Mouse (Mus musculus) myocyte (in vitro differentiated cells): ENCODE measurements around the gene Gm17428. TPM values are rescaled to one million over a fixed set of nuclear protein-coding genes. Genes with fewer than 3 reads are reported as not detected.

Source experiments
- H3K27me3 ChIP-seq: one replicate; pipeline ENCODE4 v1.6.1; 2011; ENCODE audit not compliant: control insufficient read depth, insufficient read depth, insufficient read length
- H3K36me3 ChIP-seq: one replicate; pipeline ENCODE4 v1.6.1; 2011; ENCODE audit not compliant: control insufficient read depth, insufficient read depth
- H3K4me2 ChIP-seq: one replicate; pipeline ENCODE4 v1.6.1; 2011; ENCODE audit warnings: low read depth, control low read depth
- H3K4me3 ChIP-seq: one replicate; pipeline ENCODE4 v1.5.1; 2011; ENCODE audit warnings: mild to moderate bottlenecking, control low read depth, moderate library complexity
- H3K79me2 ChIP-seq: one replicate; pipeline ENCODE4 v1.6.1; 2011; ENCODE audit not compliant: control insufficient read depth, insufficient read depth
- H3ac ChIP-seq: one replicate; pipeline ENCODE4 v1.6.1; 2011; ENCODE audit not compliant: control insufficient read depth, insufficient read length
- CEBPB ChIP-seq: IDR thresholded peaks from 2 replicates; pipeline ENCODE4 v1.6.1; 2011; ENCODE audit warnings: mild to moderate bottlenecking, moderate library complexity; ENCODE audit not compliant: poor library complexity, insufficient read depth, severe bottlenecking
- E2F4 ChIP-seq: IDR thresholded peaks from one replicate; pipeline ENCODE4 v1.6.1; 2011; ENCODE audit warnings: mild to moderate bottlenecking, control low read depth, moderate library complexity; ENCODE audit not compliant: insufficient read depth
- MAX ChIP-seq: IDR thresholded peaks from one replicate; pipeline ENCODE4 v1.6.1; 2011; ENCODE audit warnings: low read depth, mild to moderate bottlenecking, control low read depth
- MYOD1 ChIP-seq, 3 experiments: IDR thresholded peaks; one replicate each; pipeline ENCODE4 v1.6.1; 2011; ENCODE audit warnings: control low read depth in 2 of 3, low read depth in 2 of 3, mild to moderate bottlenecking in 2 of 3, moderate library complexity in 1 of 3; ENCODE audit not compliant: insufficient read length in 2 of 3, control insufficient read depth in 1 of 3
- MYOG ChIP-seq, 3 experiments: IDR thresholded peaks; one replicate each; pipeline ENCODE4 v1.6.1; 2011; ENCODE audit warnings: control low read depth in 2 of 3, low read depth in 2 of 3, mild to moderate bottlenecking in 2 of 3; ENCODE audit not compliant: insufficient read length in 2 of 3, control insufficient read depth in 1 of 3, insufficient read depth in 1 of 3
- POLR2A ChIP-seq: IDR thresholded peaks from one replicate; pipeline ENCODE4 v1.6.1; 2011; ENCODE audit warnings: low read depth, mild to moderate bottlenecking, control low read depth, moderate library complexity; ENCODE audit not compliant: insufficient read length
- POLR2AphosphoS2 ChIP-seq: IDR thresholded peaks from one replicate; pipeline ENCODE4 v1.6.1; 2011; ENCODE audit warnings: low read depth, control low read depth; ENCODE audit not compliant: insufficient read length
- REST ChIP-seq: IDR thresholded peaks from one replicate; pipeline ENCODE4 v1.6.1; 2011; ENCODE audit warnings: mild to moderate bottlenecking, control low read depth, moderate library complexity; ENCODE audit not compliant: insufficient read depth, insufficient read length
- SRF ChIP-seq: IDR thresholded peaks from one replicate; pipeline ENCODE4 v1.6.1; 2011; ENCODE audit warnings: low read depth; ENCODE audit not compliant: control insufficient read depth, insufficient read length
- TCF12 ChIP-seq: IDR thresholded peaks from one replicate; pipeline ENCODE4 v1.6.1; 2011; ENCODE audit warnings: mild to moderate bottlenecking, control low read depth; ENCODE audit not compliant: poor library complexity, insufficient read depth, severe bottlenecking
- TCF3 ChIP-seq: IDR thresholded peaks from one replicate; pipeline ENCODE4 v1.6.1; 2011; ENCODE audit warnings: low read depth, control low read depth; ENCODE audit not compliant: insufficient read length
- USF1 ChIP-seq: IDR thresholded peaks from one replicate; pipeline ENCODE4 v1.6.1; 2011; ENCODE audit warnings: low read depth, mild to moderate bottlenecking, control low read depth, moderate library complexity
- polyA plus RNA-seq: library from polyadenylated mRNA; unstranded; fragments of >200 nt; fragmentation: generic; extraction: Trizol; gene quantifications from one replicate; pipeline ENCODE4 v1.2.1, GENCODE M21; 2012; ENCODE audit warnings: missing spikeins

The Gm17428 gene
- polyA plus RNA-seq, 1 experiment: not detected

DNA sequence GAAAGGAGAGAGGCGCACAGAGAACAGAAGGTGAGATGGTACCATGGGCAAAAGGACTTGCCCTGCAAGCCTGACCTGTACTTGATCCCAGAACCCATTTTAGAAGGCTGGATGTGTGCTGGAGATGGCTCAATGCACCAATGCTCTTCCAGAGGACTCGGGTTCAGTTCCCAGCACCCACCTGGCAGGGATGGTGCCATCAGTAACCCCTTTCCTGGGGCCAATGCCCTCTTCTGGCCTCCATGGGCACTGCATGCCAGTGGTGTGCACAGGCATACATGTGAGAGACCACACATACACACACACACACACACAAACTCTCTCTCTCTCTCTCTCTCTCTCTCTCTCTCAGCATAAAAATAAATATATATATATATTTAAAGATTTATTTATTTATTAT, 24.7 kb downstream of the Gm17428 start:
- TF ChIP-seq E2F4 (no peak), MAX (no peak), CEBPB (no peak), MYOG (IDR thresholded peaks at IDR 0.05; ENCODE audit: control insufficient read depth in 1 of 3, insufficient read depth in 1 of 3, insufficient read length in 2 of 3, low read depth in 2 of 3) (no peak), POLR2AphosphoS2 (no peak), TCF3 (no peak), REST (no peak), USF1 (no peak)
- H3ac ChIP-seq: no peak overlapping the region
- no peak overlapping the region for H3K4me3 ChIP-seq
- no peaks in the 10 kb centered on the region for H3K27me3 ChIP-seq
- no peak overlapping the region for H3K4me2 ChIP-seq
- no peaks in the 10 kb centered on the region for H3K79me2 ChIP-seq
- no peaks in the 10 kb centered on the region for H3K36me3 ChIP-seq

DNA sequence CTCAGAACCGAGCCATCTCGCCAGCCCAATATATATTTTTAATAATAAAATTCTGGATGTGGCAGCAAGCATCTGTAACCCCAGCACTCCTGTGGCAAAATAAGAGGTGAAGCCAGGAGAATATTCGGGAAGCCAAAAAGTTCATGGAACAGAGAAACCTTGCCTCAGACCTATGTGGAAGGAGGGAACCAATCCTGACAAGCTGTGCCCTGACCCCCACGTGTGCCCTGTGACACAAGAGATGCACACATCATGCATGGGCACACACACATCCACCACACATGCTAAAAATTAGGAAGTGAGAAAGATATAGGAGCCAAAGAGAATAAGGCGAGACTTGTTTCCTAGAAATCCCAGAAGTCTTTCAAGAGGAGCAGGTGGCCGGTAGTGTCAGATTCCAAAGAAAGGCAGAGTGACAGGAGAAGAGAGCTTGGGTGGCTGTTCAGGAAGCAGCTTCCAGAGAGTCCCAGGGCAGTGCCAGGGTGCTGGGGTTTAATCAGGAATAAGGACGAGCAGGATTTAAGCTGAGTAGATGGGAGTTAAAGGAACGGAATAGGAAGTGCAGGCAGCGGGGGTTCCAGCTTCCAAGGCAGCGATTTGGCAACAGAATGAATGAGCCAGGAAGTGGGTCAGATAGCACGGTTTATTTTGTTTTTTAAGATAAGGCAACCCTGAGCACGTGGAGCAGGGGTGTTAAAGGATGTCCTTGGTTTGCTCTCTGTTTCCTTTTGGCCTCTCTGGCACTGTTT, 25.4 kb downstream of the Gm17428 start:
- Histone ChIP-seq H3K79me2 (no peaks in the 10 kb centered on the region), H3K4me3 (no peak overlapping the region), H3K4me2 (peak overlapping the region; percentile 13), H3K36me3 (no peaks in the 10 kb centered on the region), H3ac (no peak overlapping the region), H3K27me3 (no peaks in the 10 kb centered on the region)
- TF ChIP-seq TCF12 (peak; percentile 41), MYOG (IDR thresholded peaks at IDR 0.05; ENCODE audit: control insufficient read depth in 1 of 3, insufficient read depth in 1 of 3, insufficient read length in 2 of 3, low read depth in 2 of 3) (peak in 1 of 3 experiments; percentile 74), TCF3 (no peak), MYOD1 (IDR thresholded peaks at IDR 0.05; ENCODE audit: control insufficient read depth in 1 of 3, insufficient read length in 2 of 3, low read depth in 2 of 3) (peak; percentile 32 to 48 (median 45))

DNA sequence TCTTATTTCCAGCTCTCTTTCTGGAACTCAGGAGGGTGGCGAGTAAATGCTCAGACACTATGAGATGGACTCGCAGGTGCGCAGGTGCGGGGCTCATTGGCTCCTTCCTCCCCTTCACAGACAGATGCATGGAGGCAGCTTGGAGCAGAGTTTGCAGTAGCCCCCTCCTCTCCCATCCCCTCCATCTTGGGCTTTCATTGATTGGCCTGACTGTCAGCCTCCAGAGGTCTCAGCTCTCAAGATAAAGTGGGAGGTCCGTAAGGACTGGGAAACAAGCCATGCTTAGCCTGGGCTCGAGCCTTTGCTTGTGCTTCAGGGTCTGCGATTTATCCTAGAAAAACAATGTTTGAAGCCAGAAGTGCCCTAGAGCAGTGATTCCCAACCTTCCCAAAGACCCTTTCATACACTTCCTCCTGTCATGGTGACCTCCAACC, 26.0 kb downstream of the Gm17428 start:
- Histone ChIP-seq H3K4me3 (no peak overlapping the region), H3K27me3 (no peaks in the 10 kb centered on the region), H3K36me3 (no peaks in the 10 kb centered on the region), H3ac (no peak overlapping the region), H3K4me2 (peak overlapping the region; percentile 13), H3K79me2 (no peaks in the 10 kb centered on the region)
- TF ChIP-seq REST (no peak), E2F4 (no peak), POLR2A (no peak), SRF (no peak), USF1 (no peak), MYOD1 (IDR thresholded peaks at IDR 0.05; ENCODE audit: control insufficient read depth in 1 of 3, insufficient read length in 2 of 3, low read depth in 2 of 3) (no peak), MYOG (IDR thresholded peaks at IDR 0.05; ENCODE audit: control insufficient read depth in 1 of 3, insufficient read depth in 1 of 3, insufficient read length in 2 of 3, low read depth in 2 of 3) (no peak), CEBPB (no peak), MAX (no peak), POLR2AphosphoS2 (no peak), TCF12 (no peak), TCF3 (no peak)

DNA sequence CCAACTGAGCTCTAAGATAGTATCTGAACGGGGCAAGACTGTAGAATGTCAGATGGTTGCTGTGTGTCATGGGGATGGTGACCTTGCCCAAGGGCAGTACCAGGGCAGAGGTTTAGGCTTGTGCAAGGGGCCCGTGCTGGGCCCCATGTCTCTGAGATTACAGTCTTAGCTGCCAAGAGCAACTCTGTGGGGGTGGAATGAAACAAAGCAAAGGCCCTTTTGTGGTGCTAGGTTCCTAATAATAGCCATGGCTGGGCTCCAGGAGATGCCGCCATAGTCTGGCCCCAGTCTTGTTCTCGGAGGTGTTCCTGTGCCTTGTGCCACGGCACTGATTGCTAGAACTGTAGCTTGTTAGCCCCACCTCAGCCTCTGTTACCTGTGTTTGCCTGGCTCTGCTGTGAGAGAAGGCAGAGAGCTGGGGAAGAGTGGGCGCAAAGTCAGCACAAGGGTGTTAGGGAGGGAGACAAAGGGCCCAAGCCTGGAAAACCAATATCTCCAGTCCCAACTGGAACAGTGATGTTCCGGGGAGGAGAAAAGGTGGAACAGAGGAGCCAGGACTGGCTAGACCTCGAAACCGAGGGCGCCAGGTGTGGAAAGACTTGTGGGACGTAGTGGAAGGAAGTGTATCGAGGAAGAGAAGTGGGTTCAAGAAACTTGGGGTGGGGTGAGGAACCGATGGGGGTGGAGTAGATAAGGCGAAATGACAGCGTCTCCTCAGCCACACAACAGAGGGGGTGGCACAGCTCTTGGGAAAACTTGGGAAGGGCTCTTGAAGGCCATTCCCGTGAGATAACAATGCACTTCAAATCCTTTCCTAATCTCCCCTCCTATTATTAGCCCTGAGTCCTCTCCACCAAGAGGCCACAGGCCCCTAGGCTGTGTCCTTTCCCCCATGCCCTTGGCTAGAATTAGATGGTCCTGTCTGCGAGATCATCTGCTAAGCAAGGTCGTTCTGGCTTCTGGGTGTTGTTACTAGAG, 27.4 kb downstream of the Gm17428 start:
- no peak overlapping the region for H3ac ChIP-seq
- H3K4me2 ChIP-seq: peak overlapping the region; percentile 30
- no peaks in the 10 kb centered on the region for H3K36me3 ChIP-seq
- no peak overlapping the region for H3K4me3 ChIP-seq
- no peak for TF ChIP-seq MYOD1 (IDR thresholded peaks at IDR 0.05; ENCODE audit: control insufficient read depth in 1 of 3, insufficient read length in 2 of 3, low read depth in 2 of 3)
- TF ChIP-seq REST: no peak
- no peak for TF ChIP-seq TCF3
- no peak for TF ChIP-seq MAX
- TF ChIP-seq POLR2AphosphoS2: no peak
- TF ChIP-seq TCF12: no peak
- no peak for TF ChIP-seq POLR2A
- H3K79me2 ChIP-seq: no peaks in the 10 kb centered on the region
- no peaks in the 10 kb centered on the region for H3K27me3 ChIP-seq

DNA sequence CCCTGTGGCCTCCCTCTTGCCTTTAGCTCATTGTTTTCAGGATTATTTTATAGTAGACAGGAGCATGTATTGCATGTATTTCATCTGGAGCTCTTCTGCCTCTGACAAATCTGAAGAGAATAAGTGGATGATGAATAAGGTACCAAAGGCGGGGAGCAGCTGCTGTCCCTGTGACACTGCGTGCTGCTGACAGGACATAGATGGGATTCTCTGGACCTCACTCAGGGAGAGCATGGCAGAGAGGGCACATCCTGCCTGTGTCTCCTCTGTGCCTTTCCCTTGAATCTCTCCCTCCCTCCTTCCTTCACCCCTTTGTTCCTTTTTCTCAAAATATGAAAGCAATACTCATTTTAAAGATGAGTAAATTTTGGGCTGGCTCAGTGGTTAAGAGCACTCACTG, 28.8 kb downstream of the Gm17428 start:
- TF ChIP-seq REST (no peak), CEBPB (no peak), SRF (no peak), TCF3 (no peak), USF1 (no peak), TCF12 (peak; percentile 32), E2F4 (no peak), MAX (no peak), POLR2A (peak; percentile 51), POLR2AphosphoS2 (peak; percentile 29), MYOD1 (IDR thresholded peaks at IDR 0.05; ENCODE audit: control insufficient read depth in 1 of 3, insufficient read length in 2 of 3, low read depth in 2 of 3) (peak; percentile 40 to 84 (median 45)), MYOG (IDR thresholded peaks at IDR 0.05; ENCODE audit: control insufficient read depth in 1 of 3, insufficient read depth in 1 of 3, insufficient read length in 2 of 3, low read depth in 2 of 3) (peak in 2 of 3 experiments; percentile 80 to 91)
- no peak overlapping the region for H3K4me3 ChIP-seq
- H3K4me2 ChIP-seq: no peak overlapping the region
- H3K36me3 ChIP-seq: no peaks in the 10 kb centered on the region
- no peaks in the 10 kb centered on the region for H3K27me3 ChIP-seq
- H3K79me2 ChIP-seq: no peaks in the 10 kb centered on the region
- no peak overlapping the region for H3ac ChIP-seq
